Mouse (Mus musculus) adrenal gland, postnatal 10 days (tissue): ENCODE measurements around the gene Nqo1. TPM values are rescaled to one million over a fixed set of nuclear protein-coding genes. Genes with fewer than 3 reads are reported as not detected.

Experiments
- DNase-seq: peaks from one replicate; pipeline ENCODE4 v3.0.0; 2021; ENCODE audit warnings: mixed read lengths
- total RNA-seq, 2 experiments: library from RNA; stranded (reverse); gene quantifications; 2 replicates each; pipeline ENCODE4 v1.2.3; 2021

Nqo1 gene
- total RNA-seq, 2 experiments from 2014 or later = 4.1 to 6.9 TPM

GRCm38 (mm10) chr8:107405935-107406334 lies 2.9 kb upstream of the Nqo1 start:
- DNase-seq = no peak

- no peak for DNase-seq
Observed at GRCm38 (mm10) chr8:107404057-107404456, 1.1 kb upstream of the Nqo1 start.

- no peak for DNase-seq
Observed at GRCm38 (mm10) chr8:107401866-107402265, 1.1 kb downstream of the Nqo1 start.

- DNase-seq = no peak
Observed at GRCm38 (mm10) chr8:107399495-107399894, 3.5 kb downstream of the Nqo1 start.

GRCm38 (mm10) chr8:107397665-107398064 lies 5.3 kb downstream of the Nqo1 start:
- no peak for DNase-seq

GRCm38 (mm10) chr8:107396106-107396670 lies 6.8 kb downstream of the Nqo1 start:
- DNase-seq = peak; percentile 62

GRCm38 (mm10) chr8:107395397-107395796 lies 7.6 kb downstream of the Nqo1 start:
- DNase-seq = no peak

GRCm38 (mm10) chr8:107391136-107391516 lies 11.9 kb downstream of the Nqo1 start:
- no peak for DNase-seq

- DNase-seq = no peak
Observed at GRCm38 (mm10) chr8:107390476-107391135, 12.4 kb downstream of the Nqo1 start.

- peak; percentile 92 for DNase-seq
Observed at GRCm38 (mm10) chr8:107389557-107389956, 13.4 kb downstream of the Nqo1 start.

- peak; percentile 72 for DNase-seq
Observed at GRCm38 (mm10) chr8:107387861-107388260, 15.1 kb downstream of the Nqo1 start.

- no peak for DNase-seq
Observed at GRCm38 (mm10) chr8:107386642-107387041, 16.4 kb downstream of the Nqo1 start.

GRCm38 (mm10) chr8:107386171-107386570 lies 16.8 kb downstream of the Nqo1 start:
- no peak for DNase-seq

- DNase-seq = no peak
Observed at GRCm38 (mm10) chr8:107385063-107385462, 17.9 kb downstream of the Nqo1 start.

- no peak for DNase-seq
Observed at GRCm38 (mm10) chr8:107384651-107385050, 18.4 kb downstream of the Nqo1 start.

GRCm38 (mm10) chr8:107382898-107383297 lies 20.1 kb downstream of the Nqo1 start:
- no peak for DNase-seq

- no peak for DNase-seq
Observed at GRCm38 (mm10) chr8:107381666-107382065, 21.3 kb downstream of the Nqo1 start.

- DNase-seq = no peak
Observed at GRCm38 (mm10) chr8:107380734-107381133, 22.3 kb downstream of the Nqo1 start.

GRCm38 (mm10) chr8:107377346-107377745 lies 25.7 kb downstream of the Nqo1 start:
- DNase-seq = no peak

- peak; percentile 35 for DNase-seq
Observed at GRCm38 (mm10) chr8:107370311-107370710, 32.7 kb downstream of the Nqo1 start.
